Mouse (Mus musculus) embryonic facial prominence, embryonic 12.5 days (tissue): Measurements from ENCODE around the gene Celf1. TPM values are rescaled to one million over a fixed set of nuclear protein-coding genes. Genes with fewer than 3 reads are reported as not detected.

Source experiments
- ATAC-seq: fragments of 200-750 bp; cut with Nextera tagmentation; 2 replicates; pipeline ENCODE4 v1.8.0; 2017; ENCODE audit not compliant: insufficient number of reproducible peaks, insufficient read depth, low FRiP score, low TSS enrichment
- H3K27ac ChIP-seq: fragments of 300-500 bp; sonication (generic); 2 replicates; pipeline ENCODE4 v1.5.1; 2016; ENCODE audit warnings: mild to moderate bottlenecking
- H3K27me3 ChIP-seq: fragments of 300-500 bp; sonication (generic); 2 replicates; pipeline ENCODE4 v1.6.1; 2016; ENCODE audit warnings: mild to moderate bottlenecking, moderate library complexity
- H3K36me3 ChIP-seq: fragments of 300-500 bp; sonication (generic); 2 replicates; pipeline ENCODE4 v1.6.1; 2016; ENCODE audit warnings: mild to moderate bottlenecking
- H3K4me1 ChIP-seq: fragments of 300-500 bp; sonication (generic); 2 replicates; pipeline ENCODE4 v1.6.1; 2016
- H3K4me2 ChIP-seq: fragments of 300-500 bp; sonication (generic); replicated peaks from 2 replicates; pipeline ENCODE4 v1.6.1; 2016; ENCODE audit warnings: mild to moderate bottlenecking, moderate library complexity
- H3K4me3 ChIP-seq: fragments of 300-500 bp; sonication (generic); 2 replicates; pipeline ENCODE4 v1.5.1; 2016; ENCODE audit warnings: mild to moderate bottlenecking
- H3K9ac ChIP-seq: fragments of 300-500 bp; sonication (generic); 2 replicates; pipeline ENCODE4 v1.6.1; 2016; ENCODE audit warnings: mild to moderate bottlenecking, moderate library complexity
- H3K9me3 ChIP-seq: fragments of 300-500 bp; sonication (generic); 2 replicates; pipeline ENCODE4 v1.6.1; 2016; ENCODE audit warnings: mild to moderate bottlenecking, moderate library complexity
- WGBS: fragments of 180-500 bp; shearing (Covaris S2); methylation state at CpG from one replicate; pipeline ENCODE4 v1.1.7; 2016; 5-methylcytosine and 5-hydroxymethylcytosine counted together
- polyA plus RNA-seq: library from polyadenylated mRNA; unstranded; fragments of >200 nt; fragmentation: Nextera tagmentation; extraction: Ambion mirVana; gene quantifications from 2 replicates; pipeline ENCODE4 v1.2.1, GENCODE M21; 2016

Celf1 gene
- polyA plus RNA-seq, 1 experiment from 2014 or later = 116 TPM

GRCm38 (mm10) chr2:90950149-90950548 lies 10.0 kb downstream of the Celf1 start:
- Histone ChIP-seq H3K27ac (no peak overlapping the region), H3K27me3 (no peaks in the 10 kb centered on the region), H3K36me3 (0 out of 2 replicates have a peak, but pooled peaks cover 2% of the 10 kb centered on the region), H3K9ac (no peak overlapping the region), H3K4me2 (no peak overlapping the region), H3K4me1 (no peaks in the 10 kb centered on the region), H3K4me3 (no peak overlapping the region), H3K9me3 (no peaks in the 10 kb centered on the region)
- ATAC-seq = no peak
- 89% methylated on average over 5 of the region's 5 CpGs for WGBS

DNA sequence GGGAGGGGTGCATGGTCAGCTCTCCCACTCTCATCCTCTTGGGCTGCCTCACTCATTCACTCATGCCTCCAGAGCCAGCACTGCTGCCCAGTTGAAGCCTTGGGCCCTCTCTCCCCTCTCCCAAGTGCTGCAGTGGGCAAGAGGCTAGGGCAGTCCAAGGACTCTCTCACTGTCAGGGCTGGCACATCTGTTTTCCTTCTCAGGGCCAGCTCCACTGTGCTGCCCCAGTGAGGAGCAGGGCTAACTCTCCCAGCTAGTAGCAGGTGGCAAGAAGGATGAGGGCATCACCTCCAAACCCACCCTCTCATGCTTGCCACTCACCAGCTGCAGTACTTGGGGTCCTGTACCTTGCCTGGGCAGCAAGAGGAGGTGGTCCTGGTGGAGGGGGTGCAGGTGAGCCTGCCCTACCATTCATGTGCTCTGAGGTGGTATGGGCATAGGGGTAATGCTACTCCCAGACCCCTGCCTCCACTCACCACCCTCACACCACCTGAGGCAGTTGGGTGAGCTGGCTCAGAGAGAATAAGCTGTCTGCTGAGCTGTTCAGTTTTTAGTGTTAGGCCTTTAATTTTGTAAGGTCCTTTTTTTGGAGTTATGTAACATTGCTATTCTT lies 10.5 kb downstream of the Celf1 start:
- no peaks in the 10 kb centered on the region for H3K9me3 ChIP-seq
- 0 out of 2 replicates have a peak, but pooled peaks cover 2% of the 10 kb centered on the region for H3K36me3 ChIP-seq
- no peak overlapping the region for H3K4me2 ChIP-seq
- H3K27ac ChIP-seq = no peak overlapping the region
- H3K9ac ChIP-seq = no peak overlapping the region
- H3K27me3 ChIP-seq = no peaks in the 10 kb centered on the region
- ATAC-seq = peak; percentile 60
- H3K4me3 ChIP-seq = no peak overlapping the region
- no peaks in the 10 kb centered on the region for H3K4me1 ChIP-seq

DNA sequence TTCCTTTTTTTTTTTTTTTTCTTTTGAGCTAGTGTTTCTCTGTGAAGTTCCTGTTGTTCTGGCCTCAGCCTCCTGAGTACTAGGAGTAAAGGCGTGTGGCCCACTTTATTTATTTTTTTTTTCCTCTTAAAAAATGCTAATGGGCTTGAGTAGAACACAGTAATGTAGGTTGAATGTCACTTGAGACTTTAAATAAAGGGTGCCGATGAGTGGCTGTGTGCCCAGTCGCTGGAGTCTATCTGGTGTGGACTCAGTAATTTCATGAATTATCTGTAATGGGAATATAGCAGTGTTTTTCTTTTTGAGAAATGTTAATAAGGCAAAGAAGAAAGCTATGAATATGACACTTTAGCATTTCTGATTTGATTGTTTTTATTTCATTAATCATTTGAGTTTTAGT lies 13.3 kb downstream of the Celf1 start:
- 0 out of 2 replicates have a peak, but pooled peaks cover 1% of the 10 kb centered on the region for H3K36me3 ChIP-seq
- H3K9me3 ChIP-seq = no peaks in the 10 kb centered on the region
- 69% methylated on average over 3 of the region's 3 CpGs for WGBS
- H3K27ac ChIP-seq = no peak overlapping the region
- H3K27me3 ChIP-seq = no peaks in the 10 kb centered on the region
- no peak overlapping the region for H3K4me3 ChIP-seq
- ATAC-seq = no peak
- H3K9ac ChIP-seq = no peak overlapping the region
- H3K4me2 ChIP-seq = no peak overlapping the region
- no peaks in the 10 kb centered on the region for H3K4me1 ChIP-seq

DNA sequence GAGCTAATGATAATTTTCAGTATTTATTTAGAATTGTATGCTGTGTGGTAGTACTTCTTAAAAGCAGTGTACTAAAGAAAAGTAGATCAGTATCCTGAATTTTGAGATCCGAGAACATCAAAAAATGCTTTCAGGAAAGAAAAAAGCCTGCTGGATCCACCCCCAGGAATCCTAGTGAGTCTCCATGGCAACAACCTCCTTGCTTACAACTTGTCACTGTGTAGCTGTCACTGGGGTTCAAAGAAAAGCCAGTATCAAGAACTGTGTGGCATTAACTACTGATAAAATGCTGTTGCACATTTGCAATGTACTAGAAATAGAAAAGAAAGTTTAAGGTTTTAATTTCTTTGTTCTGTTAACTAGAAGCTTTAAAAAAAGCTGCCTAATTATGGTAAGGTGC lies 15.9 kb downstream of the Celf1 start:
- Histone ChIP-seq H3K4me2 (no peak overlapping the region), H3K9ac (no peak overlapping the region), H3K9me3 (no peaks in the 10 kb centered on the region), H3K27ac (no peak overlapping the region), H3K27me3 (no peaks in the 10 kb centered on the region), H3K4me3 (no peak overlapping the region), H3K4me1 (no peaks in the 10 kb centered on the region), H3K36me3 (no peaks in the 10 kb centered on the region)
- no peak for ATAC-seq
- WGBS = 59% methylated on average over 1 of the region's 1 CpGs

GRCm38 (mm10) chr2:90958856-90959255 lies 18.7 kb downstream of the Celf1 start:
- no peak overlapping the region for H3K4me2 ChIP-seq
- H3K27ac ChIP-seq = no peak overlapping the region
- H3K9ac ChIP-seq = no peak overlapping the region
- no peaks in the 10 kb centered on the region for H3K36me3 ChIP-seq
- WGBS = 91% methylated on average over 3 of the region's 3 CpGs
- no peak for ATAC-seq
- H3K4me3 ChIP-seq = no peak overlapping the region
- no peaks in the 10 kb centered on the region for H3K27me3 ChIP-seq
- no peaks in the 10 kb centered on the region for H3K9me3 ChIP-seq
- H3K4me1 ChIP-seq = no peaks in the 10 kb centered on the region

- no peak overlapping the region for H3K27ac ChIP-seq
- no peaks in the 10 kb centered on the region for H3K9me3 ChIP-seq
- no peak overlapping the region for H3K4me2 ChIP-seq
- H3K4me3 ChIP-seq = no peak overlapping the region
- no peaks in the 10 kb centered on the region for H3K27me3 ChIP-seq
- ATAC-seq = no peak
- H3K9ac ChIP-seq = no peak overlapping the region
- H3K4me1 ChIP-seq = peaks cover 3% of the 10 kb centered on the region; the same call in 1 of the 2 replicates
- no peaks in the 10 kb centered on the region for H3K36me3 ChIP-seq
- 94% methylated on average over 2 of the region's 2 CpGs for WGBS
Measured at GRCm38 (mm10) chr2:90960012-90960411, 19.8 kb downstream of the Celf1 start.

GRCm38 (mm10) chr2:90963304-90963703 lies 23.1 kb downstream of the Celf1 start:
- Histone ChIP-seq H3K27me3 (no peaks in the 10 kb centered on the region), H3K36me3 (no peaks in the 10 kb centered on the region), H3K4me2 (no peak overlapping the region), H3K4me3 (no peak overlapping the region), H3K9me3 (no peaks in the 10 kb centered on the region), H3K9ac (no peak overlapping the region), H3K27ac (no peak overlapping the region), H3K4me1 (peaks cover 3% of the 10 kb centered on the region; the same call in 1 of the 2 replicates)
- 94% methylated on average over 1 of the region's 1 CpGs for WGBS
- no peak for ATAC-seq

DNA sequence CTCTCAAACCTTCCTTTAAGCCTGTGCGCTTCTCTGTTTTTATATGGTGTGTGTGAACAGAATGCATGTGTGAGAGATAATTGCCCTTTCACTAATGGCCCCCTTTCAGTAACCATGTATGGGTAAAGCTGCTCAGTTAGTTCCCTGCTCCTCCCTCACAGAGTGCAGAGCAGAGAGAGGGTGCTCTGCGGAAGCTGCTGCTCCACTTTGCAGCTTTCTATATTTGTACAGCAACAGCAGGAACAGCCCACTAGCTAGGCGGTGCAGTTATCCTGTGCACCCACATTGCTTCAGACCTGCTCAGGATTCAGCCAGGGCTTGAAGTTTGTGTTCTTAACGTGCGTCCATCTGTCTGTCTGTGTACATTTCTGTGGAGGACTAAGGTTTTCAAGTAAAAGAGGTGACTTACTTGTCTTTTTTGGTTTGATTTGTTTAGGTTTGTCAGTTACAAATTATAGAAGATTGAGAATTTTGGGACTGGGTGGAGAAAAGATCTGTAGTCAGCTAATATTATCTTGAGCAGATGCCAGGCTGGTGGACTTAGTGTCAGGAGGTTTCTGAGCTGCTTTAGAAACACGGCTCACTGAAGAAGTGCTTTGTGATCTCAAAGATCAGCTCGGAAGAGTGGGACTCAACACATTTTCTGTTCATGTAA lies 24.8 kb downstream of the Celf1 start:
- no peaks in the 10 kb centered on the region for H3K36me3 ChIP-seq
- H3K4me2 ChIP-seq = no peak overlapping the region
- no peaks in the 10 kb centered on the region for H3K9me3 ChIP-seq
- no peak overlapping the region for H3K4me3 ChIP-seq
- WGBS = 72% methylated on average over 7 of the region's 7 CpGs
- no peak overlapping the region for H3K9ac ChIP-seq
- peaks cover 3% of the 10 kb centered on the region; the same call in 1 of the 2 replicates for H3K4me1 ChIP-seq
- no peak overlapping the region for H3K27ac ChIP-seq
- no peaks in the 10 kb centered on the region for H3K27me3 ChIP-seq
- ATAC-seq = no peak; the same call in 1 of the 2 replicates

- 69% methylated on average over 2 of the region's 2 CpGs for WGBS
- no peaks in the 10 kb centered on the region for H3K27me3 ChIP-seq
- H3K9ac ChIP-seq = no peak overlapping the region
- no peaks in the 10 kb centered on the region for H3K36me3 ChIP-seq
- peaks cover 3% of the 10 kb centered on the region; the same call in 1 of the 2 replicates for H3K4me1 ChIP-seq
- no peaks in the 10 kb centered on the region for H3K9me3 ChIP-seq
- no peak for ATAC-seq
- H3K27ac ChIP-seq = no peak overlapping the region
- H3K4me2 ChIP-seq = no peak overlapping the region
- H3K4me3 ChIP-seq = no peak overlapping the region
Measured at GRCm38 (mm10) chr2:90965466-90966080, 25.4 kb downstream of the Celf1 start.

DNA sequence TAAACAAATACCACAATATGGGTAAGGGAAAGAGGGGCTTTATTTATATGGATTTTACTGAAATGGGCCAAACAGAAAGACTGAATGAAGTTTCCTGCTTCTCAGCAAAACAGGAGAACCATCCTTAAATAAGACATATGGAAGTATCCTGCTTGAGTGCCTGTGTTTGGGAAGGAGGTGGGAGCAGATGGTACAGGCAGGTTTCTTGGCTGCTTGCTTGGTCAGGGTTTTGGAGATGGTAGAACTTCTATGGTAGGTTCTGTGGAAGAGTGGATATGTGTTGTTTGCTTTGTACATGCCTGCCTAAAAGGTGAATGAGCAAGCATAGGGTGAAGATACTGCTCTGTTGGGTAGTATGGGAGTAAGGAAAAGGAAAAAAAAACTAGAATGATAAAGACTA lies 30.4 kb downstream of the Celf1 start:
- Histone ChIP-seq H3K27me3 (no peaks in the 10 kb centered on the region), H3K9me3 (no peaks in the 10 kb centered on the region), H3K4me1 (no peaks in the 10 kb centered on the region), H3K27ac (no peak overlapping the region), H3K9ac (no peak overlapping the region), H3K4me3 (no peak overlapping the region), H3K36me3 (0 out of 2 replicates have a peak, but pooled peaks cover 4% of the 10 kb centered on the region), H3K4me2 (no peak overlapping the region)
- ATAC-seq = no peak

- H3K4me3 ChIP-seq = no peak overlapping the region
- H3K9me3 ChIP-seq = no peaks in the 10 kb centered on the region
- H3K27ac ChIP-seq = no peak overlapping the region
- no peak for ATAC-seq
- H3K4me2 ChIP-seq = no peak overlapping the region
- H3K4me1 ChIP-seq = no peaks in the 10 kb centered on the region
- no peaks in the 10 kb centered on the region for H3K27me3 ChIP-seq
- 0 out of 2 replicates have a peak, but pooled peaks cover 4% of the 10 kb centered on the region for H3K36me3 ChIP-seq
- H3K9ac ChIP-seq = no peak overlapping the region
Measured at GRCm38 (mm10) chr2:90974101-90974500, 33.9 kb downstream of the Celf1 start.

GRCm38 (mm10) chr2:90975181-90975835 lies 35.1 kb downstream of the Celf1 start:
- H3K9me3 ChIP-seq = no peaks in the 10 kb centered on the region
- H3K27ac ChIP-seq = no peak overlapping the region
- no peaks in the 10 kb centered on the region for H3K27me3 ChIP-seq
- WGBS = 77% methylated on average over 7 of the region's 7 CpGs
- 0 out of 2 replicates have a peak, but pooled peaks cover 4% of the 10 kb centered on the region for H3K36me3 ChIP-seq
- no peak for ATAC-seq
- H3K4me3 ChIP-seq = no peak overlapping the region
- no peaks in the 10 kb centered on the region for H3K4me1 ChIP-seq
- H3K4me2 ChIP-seq = no peak overlapping the region
- H3K9ac ChIP-seq = no peak overlapping the region
